Mouse (Mus musculus) embryonic facial prominence, embryonic 11.5 days (tissue): Measurements from ENCODE around the gene Gimap7. TPM values are rescaled to one million over a fixed set of nuclear protein-coding genes. Genes with fewer than 3 reads are reported as not detected.

ENCODE experiments used
- polyA plus RNA-seq: library from polyadenylated mRNA; unstranded; fragments of >200 nt; fragmentation: Nextera tagmentation; extraction: Ambion mirVana; gene quantifications from 2 replicates; pipeline ENCODE4 v1.2.1, GENCODE M21; 2014

Gene Gimap7
- polyA plus RNA-seq, 1 experiment from 2014 or later, result not detected

Other genes starting within 250 kb of the Gimap7 start
- 18.9 and 22.3 TPM in 2 replicates for gene Atp6v0e2, start 181.0 kb upstream of the Gimap7 start, polyA plus RNA-seq
- 10.9 and 14.3 TPM in 2 replicates for gene Lrrc61, start 163.8 kb upstream of the Gimap7 start, polyA plus RNA-seq
- 3.8 and 4.3 TPM in 2 replicates for gene Rarres2, start 145.8 kb upstream of the Gimap7 start, polyA plus RNA-seq
- gene Gm45021, start 129.0 kb upstream of the Gimap7 start, polyA plus RNA-seq, result not detected in 2 replicates
- gene Repin1, start 124.7 kb upstream of the Gimap7 start, polyA plus RNA-seq, result 33.5 and 34.2 TPM in 2 replicates
- not detected in 2 replicates for gene Gm44965, start 124.7 kb upstream of the Gimap7 start, polyA plus RNA-seq
- gene Zfp775, start 116.6 kb upstream of the Gimap7 start, polyA plus RNA-seq, result 7.1 and 7.4 TPM in 2 replicates
- 0.69 and 0.71 TPM in 2 replicates for gene AI854703, start 91.9 kb upstream of the Gimap7 start, polyA plus RNA-seq
- gene Gimap8, start 71.4 kb upstream of the Gimap7 start, polyA plus RNA-seq, result 0.20 and 0.25 TPM in 2 replicates
- 9.0 and 10.2 TPM in 2 replicates for gene Gimap9, start 42.5 kb upstream of the Gimap7 start, polyA plus RNA-seq
- 9.6 and 10.2 TPM in 2 replicates for gene Gimap4, start 34.1 kb upstream of the Gimap7 start, polyA plus RNA-seq
- 13.9 and 16.9 TPM in 2 replicates for gene Gimap6, start 10.4 kb upstream of the Gimap7 start, polyA plus RNA-seq
- not detected in 2 replicates for gene Gm28053, start within 50 bp of the Gimap7 start, polyA plus RNA-seq
- gene Gimap1, start 20.4 kb downstream of the Gimap7 start, polyA plus RNA-seq, result 5.5 and 5.6 TPM in 2 replicates
- 0.63 and 1.2 TPM in 2 replicates for gene Gimap5, start 27.6 kb downstream of the Gimap7 start, polyA plus RNA-seq
- not detected in 2 replicates for gene Gimap3, start 52.2 kb downstream of the Gimap7 start, polyA plus RNA-seq
- 30.4 and 32.7 TPM in 2 replicates for gene Tmem176a, start 122.3 kb downstream of the Gimap7 start, polyA plus RNA-seq
- 87.3 and 103 TPM in 2 replicates for gene Tmem176b, start 122.9 kb downstream of the Gimap7 start, polyA plus RNA-seq
- gene Aoc1, start 154.3 kb downstream of the Gimap7 start, polyA plus RNA-seq, result not detected in 2 replicates
- not detected in 2 replicates for gene 1600015I10Rik, start 211.3 kb downstream of the Gimap7 start, polyA plus RNA-seq